Mouse (Mus musculus) spleen, postnatal 4 days (tissue): ENCODE data around the gene Tjp3.
"Not testable (repeated sequence)": the region's sequence is repeated elsewhere in the genome, so short reads cannot be mapped to it uniquely, and the experiment has no call there.

Experiments
- DNase-seq, 2 experiments: peaks; one replicate each; pipeline ENCODE4 v3.0.0; 2022; ENCODE audit warnings: low spot score in 2 of 2

Tjp3 gene

GRCm38 (mm10) chr10:81233226-81233585 lies 58.2 kb downstream of the Tjp3 start:
- no peak for DNase-seq

GRCm38 (mm10) chr10:81232580-81233225 lies 58.7 kb downstream of the Tjp3 start, which contains the start of gene Zfr2:
Zfr2 (plus strand) TSS chr10:81233155.
- DNase-seq, result peak; percentile 90 to 94

- no peak for DNase-seq
Observed at GRCm38 (mm10) chr10:81231436-81231835, 59.9 kb downstream of the Tjp3 start.

GRCm38 (mm10) chr10:81230438-81231332 lies 60.7 kb downstream of the Tjp3 start, which contains the start of gene Atcay:
Atcay (minus strand) TSS chr10:81230833.
- no peak for DNase-seq

GRCm38 (mm10) chr10:81229735-81230437 lies 61.5 kb downstream of the Tjp3 start:
- no peak for DNase-seq

- not testable (repeated sequence) for DNase-seq
Observed at GRCm38 (mm10) chr10:81223731-81224130, 67.7 kb downstream of the Tjp3 start.
